Mouse (Mus musculus) cortical plate, adult 2 months (tissue): Measurements from ENCODE around the gene Sugp2.

ENCODE experiments used
- CTCF ChIP-seq: fragments of 200-500 bp; IDR thresholded peaks from 2 replicates; pipeline ENCODE4 v1.5.1; 2011; ENCODE audit warnings: mild to moderate bottlenecking, control low read depth, low read length; ENCODE audit not compliant: insufficient read depth; ENCODE audit errors: extremely low read depth
- POLR2A ChIP-seq: fragments of 200-500 bp; IDR thresholded peaks from 2 replicates; pipeline ENCODE4 v1.6.1; 2011; ENCODE audit warnings: mild to moderate bottlenecking, low read length, control low read depth; ENCODE audit not compliant: insufficient read depth; ENCODE audit errors: extremely low read depth

DNA sequence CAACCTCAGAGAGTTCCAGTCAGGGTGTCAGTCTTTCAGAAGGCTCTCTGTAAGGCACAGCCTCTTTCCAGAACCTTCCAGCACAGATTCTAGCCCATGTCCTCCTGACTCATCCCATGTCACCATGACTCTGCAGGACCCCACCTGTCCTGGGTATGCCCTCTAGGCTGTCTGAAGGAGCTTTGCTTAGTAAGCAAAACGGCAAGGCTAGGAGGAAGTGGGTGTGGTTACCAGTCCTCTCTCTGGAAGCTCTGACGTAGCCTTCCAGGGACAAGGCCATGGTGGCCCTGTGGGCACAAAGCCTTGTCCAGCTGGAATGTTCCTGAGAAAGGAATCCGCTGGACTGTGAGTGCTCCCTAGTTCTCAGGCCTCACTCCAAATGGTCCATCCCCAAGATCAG is 38.9 kb downstream of the Sugp2 start:
- TF ChIP-seq POLR2A (no peak), CTCF (no peak)
